Mouse (Mus musculus): ENCODE results near the gene Pkn3. TPM values are rescaled to one million over a fixed set of nuclear protein-coding genes. Genes with fewer than 3 reads are reported as not detected.
A peak's percentile ranks its signal among the peaks of the same experiment; 100 is the strongest.

Pkn3 gene
- total and polyA plus RNA-seq, 2 experiments from 2014 or later = 0.99 to 1.2 TPM

GRCm38 (mm10) chr2:30076959-30077358 is 525 bp upstream of the Pkn3 start:
- Histone ChIP-seq H3K27ac (no peak overlapping the region), H3K4me3 (ENCODE audit: low read length) (peak overlapping the region; percentile 40; the same call in 1 of the 2 replicates), H3K27me3 (ENCODE audit: insufficient read depth, low read length) (no peaks in the 10 kb centered on the region), H3K36me3 (ENCODE audit: insufficient read depth, low read length) (0 out of 2 replicates have a peak, but pooled peaks cover 6% of the 10 kb centered on the region), H3K9me3 (ENCODE audit: low read length) (no peaks in the 10 kb centered on the region), H3K4me1 (ENCODE audit: insufficient read depth, low read length) (no peaks in the 10 kb centered on the region), H3K9ac (replicated peaks; ENCODE audit: low read length) (no peak overlapping the region), H3K4me2 (ENCODE audit: low read depth, low read length) (peak overlapping the region; percentile 85)
- DNase-seq (ENCODE audit: low spot score) (no peak), ATAC-seq (peak; percentile 48)
- WGBS = 70% methylated on average over 6 of the region's 6 CpGs
- TF ChIP-seq CTCF (IDR thresholded peaks at IDR 0.05; ENCODE audit: low read depth) = no peak

GRCm38 (mm10) chr2:30078349-30078712 is 847 bp downstream of the Pkn3 start:
- no peak for TF ChIP-seq CTCF (IDR thresholded peaks at IDR 0.05; ENCODE audit: low read depth)
- Histone ChIP-seq H3K4me3 (ENCODE audit: low read length) (no peak overlapping the region; the same call in 1 of the 2 replicates), H3K27me3 (ENCODE audit: insufficient read depth, low read length) (no peaks in the 10 kb centered on the region), H3K9me3 (ENCODE audit: low read length) (no peaks in the 10 kb centered on the region), H3K27ac (no peak overlapping the region), H3K36me3 (ENCODE audit: insufficient read depth, low read length) (no peaks in the 10 kb centered on the region), H3K9ac (replicated peaks; ENCODE audit: low read length) (no peak overlapping the region), H3K4me2 (ENCODE audit: low read depth, low read length) (peak overlapping the region; percentile 85), H3K4me1 (ENCODE audit: insufficient read depth, low read length) (no peaks in the 10 kb centered on the region)
- ATAC-seq (peak; percentile 30), DNase-seq (ENCODE audit: low spot score) (no peak)
- 39% methylated on average over 10 of the region's 10 CpGs for WGBS

GRCm38 (mm10) chr2:30078760-30079159 is 1.3 kb downstream of the Pkn3 start:
- H3K36me3 ChIP-seq (ENCODE audit: insufficient read depth, low read length) = no peaks in the 10 kb centered on the region
- H3K9me3 ChIP-seq (ENCODE audit: low read length) = no peaks in the 10 kb centered on the region
- TF ChIP-seq CTCF (IDR thresholded peaks at IDR 0.05; ENCODE audit: low read depth) = no peak
- no peaks in the 10 kb centered on the region for H3K4me1 ChIP-seq (ENCODE audit: insufficient read depth, low read length)
- no peak overlapping the region for H3K4me3 ChIP-seq (ENCODE audit: low read length)
- ATAC-seq = no peak
- H3K4me2 ChIP-seq (ENCODE audit: low read depth, low read length) = no peak overlapping the region
- H3K27ac ChIP-seq = no peak overlapping the region
- no peak for DNase-seq (ENCODE audit: low spot score)
- no peak overlapping the region for H3K9ac ChIP-seq (replicated peaks; ENCODE audit: low read length)
- 81% methylated on average over 4 of the region's 4 CpGs for WGBS
- no peaks in the 10 kb centered on the region for H3K27me3 ChIP-seq (ENCODE audit: insufficient read depth, low read length)

- Histone ChIP-seq H3K9me3 (ENCODE audit: low read length) (no peaks in the 10 kb centered on the region), H3K9ac (replicated peaks; ENCODE audit: low read length) (no peak overlapping the region), H3K27me3 (ENCODE audit: insufficient read depth, low read length) (no peaks in the 10 kb centered on the region), H3K36me3 (ENCODE audit: insufficient read depth, low read length) (no peaks in the 10 kb centered on the region), H3K4me1 (ENCODE audit: insufficient read depth, low read length) (peaks cover 4% of the 10 kb centered on the region; the same call in 1 of the 2 replicates), H3K27ac (no peak overlapping the region), H3K4me3 (ENCODE audit: low read length) (no peak overlapping the region), H3K4me2 (ENCODE audit: low read depth, low read length) (no peak overlapping the region)
- ATAC-seq = no peak
- 87% methylated on average over 15 of the region's 15 CpGs for WGBS
- no peak for DNase-seq (ENCODE audit: low spot score)
- no peak for TF ChIP-seq CTCF (IDR thresholded peaks at IDR 0.05; ENCODE audit: low read depth)
Measured at GRCm38 (mm10) chr2:30080181-30080800, 2.8 kb downstream of the Pkn3 start.

- WGBS = 56% methylated on average over 5 of the region's 5 CpGs
- Histone ChIP-seq H3K27me3 (ENCODE audit: insufficient read depth, low read length) (no peaks in the 10 kb centered on the region), H3K4me2 (ENCODE audit: low read depth, low read length) (peak overlapping the region; percentile 30), H3K27ac (no peak overlapping the region), H3K4me1 (ENCODE audit: insufficient read depth, low read length) (peaks cover 4% of the 10 kb centered on the region; the same call in 1 of the 2 replicates), H3K4me3 (ENCODE audit: low read length) (no peak overlapping the region), H3K9me3 (ENCODE audit: low read length) (no peaks in the 10 kb centered on the region), H3K36me3 (ENCODE audit: insufficient read depth, low read length) (no peaks in the 10 kb centered on the region), H3K9ac (replicated peaks; ENCODE audit: low read length) (no peak overlapping the region)
- ATAC-seq (no peak; the same call in 1 of the 2 replicates), DNase-seq (ENCODE audit: low spot score) (no peak)
- no peak for TF ChIP-seq CTCF (IDR thresholded peaks at IDR 0.05; ENCODE audit: low read depth)
Measured at GRCm38 (mm10) chr2:30084113-30084512, 6.6 kb downstream of the Pkn3 start.

- H3K4me2 ChIP-seq (ENCODE audit: low read depth, low read length) = peak overlapping the region; percentile 30
- H3K9ac ChIP-seq (replicated peaks; ENCODE audit: low read length) = no peak overlapping the region
- ATAC-seq = peak; percentile 74
- no peaks in the 10 kb centered on the region for H3K27me3 ChIP-seq (ENCODE audit: insufficient read depth, low read length)
- 0 out of 2 replicates have a peak overlapping the region, but pooled peaks have one; percentile 1 for H3K4me3 ChIP-seq (ENCODE audit: low read length)
- no peaks in the 10 kb centered on the region for H3K36me3 ChIP-seq (ENCODE audit: insufficient read depth, low read length)
- 11% methylated on average over 11 of the region's 12 CpGs for WGBS
- peaks cover 4% of the 10 kb centered on the region; the same call in 1 of the 2 replicates for H3K4me1 ChIP-seq (ENCODE audit: insufficient read depth, low read length)
- DNase-seq (ENCODE audit: low spot score) = peak; percentile 27
- H3K9me3 ChIP-seq (ENCODE audit: low read length) = no peaks in the 10 kb centered on the region
- no peak for TF ChIP-seq CTCF (IDR thresholded peaks at IDR 0.05; ENCODE audit: low read depth)
- H3K27ac ChIP-seq = no peak overlapping the region
Measured at GRCm38 (mm10) chr2:30084632-30085031, 7.1 kb downstream of the Pkn3 start.

GRCm38 (mm10) chr2:30087310-30087709 is 9.8 kb downstream of the Pkn3 start:
- Histone ChIP-seq H3K9ac (replicated peaks; ENCODE audit: low read length) (no peak overlapping the region), H3K4me3 (ENCODE audit: low read length) (no peak overlapping the region), H3K4me2 (ENCODE audit: low read depth, low read length) (no peak overlapping the region), H3K27ac (no peak overlapping the region), H3K9me3 (ENCODE audit: low read length) (no peaks in the 10 kb centered on the region), H3K36me3 (ENCODE audit: insufficient read depth, low read length) (peaks cover 6% of the 10 kb centered on the region; the same call in 1 of the 2 replicates), H3K27me3 (ENCODE audit: insufficient read depth, low read length) (no peaks in the 10 kb centered on the region), H3K4me1 (ENCODE audit: insufficient read depth, low read length) (peaks cover 4% of the 10 kb centered on the region; the same call in 1 of the 2 replicates)
- WGBS = 93% methylated on average over 4 of the region's 4 CpGs
- DNase-seq (ENCODE audit: low spot score) (no peak), ATAC-seq (no peak)
- no peak for TF ChIP-seq CTCF (IDR thresholded peaks at IDR 0.05; ENCODE audit: low read depth)
